Mouse (Mus musculus) heart, embryonic 16.5 days (tissue): ENCODE measurements around the gene Zglp1. TPM values are rescaled to one million over a fixed set of nuclear protein-coding genes. Genes with fewer than 3 reads are reported as not detected.
A peak's percentile ranks its signal among the peaks of the same experiment; 100 is the strongest.

ENCODE experiments used
- ATAC-seq: fragments of 200-750 bp; cut with Nextera tagmentation; replicated peaks from 2 replicates; pipeline ENCODE4 v1.8.0; 2017; ENCODE audit warnings: moderate number of reproducible peaks; ENCODE audit not compliant: insufficient read depth, low FRiP score; ENCODE audit errors: extremely low read depth
- H3K27ac ChIP-seq: fragments of 300-500 bp; sonication (generic); 2 replicates; pipeline ENCODE4 v1.5.1; 2014; ENCODE audit warnings: mild to moderate bottlenecking, low read length, control low read depth, moderate library complexity
- H3K27me3 ChIP-seq: fragments of 300-500 bp; sonication (generic); 2 replicates; pipeline ENCODE4 v1.6.1; 2014; ENCODE audit warnings: low read length, mixed read lengths; ENCODE audit not compliant: control insufficient read depth, insufficient read depth
- H3K36me3 ChIP-seq: fragments of 300-500 bp; sonication (generic); 2 replicates; pipeline ENCODE4 v1.6.1; 2014; ENCODE audit not compliant: control insufficient read depth, insufficient read depth
- H3K4me1 ChIP-seq: fragments of 300-500 bp; sonication (generic); 2 replicates; pipeline ENCODE4 v1.6.1; 2014; ENCODE audit warnings: low read length, mixed read lengths; ENCODE audit not compliant: control insufficient read depth, insufficient read depth
- H3K4me2 ChIP-seq: fragments of 300-500 bp; sonication (generic); 2 replicates; pipeline ENCODE4 v1.6.1; 2014; ENCODE audit warnings: low read depth, mild to moderate bottlenecking, control low read depth, low read length
- H3K4me3 ChIP-seq: fragments of 300-500 bp; sonication (generic); 2 replicates; pipeline ENCODE4 v1.5.1; 2014; ENCODE audit warnings: mild to moderate bottlenecking, control low read depth, low read length
- H3K9ac ChIP-seq: fragments of 300-500 bp; sonication (generic); 2 replicates; pipeline ENCODE4 v1.6.1; 2014; ENCODE audit warnings: low read length, control low read depth
- H3K9me3 ChIP-seq: fragments of 300-500 bp; sonication (generic); replicated peaks from 2 replicates; pipeline ENCODE4 v1.6.1; 2016; ENCODE audit warnings: low read length; ENCODE audit not compliant: control insufficient read depth
- WGBS: fragments of 180-500 bp; shearing (Covaris S2); extraction: QIAGEN DNeasy Blood & Tissue Kit; methylation state at CpG from one replicate; pipeline ENCODE4 v1.1.7; 2014; 5-methylcytosine and 5-hydroxymethylcytosine counted together
- polyA plus RNA-seq: library from polyadenylated mRNA; unstranded; fragments of >200 nt; fragmentation: Nextera tagmentation; extraction: Ambion mirVana; gene quantifications from 2 replicates; pipeline ENCODE4 v1.2.1, GENCODE M21; 2015

The Zglp1 gene
- polyA plus RNA-seq, 1 experiment from 2014 or later: 0.77 TPM

DNA sequence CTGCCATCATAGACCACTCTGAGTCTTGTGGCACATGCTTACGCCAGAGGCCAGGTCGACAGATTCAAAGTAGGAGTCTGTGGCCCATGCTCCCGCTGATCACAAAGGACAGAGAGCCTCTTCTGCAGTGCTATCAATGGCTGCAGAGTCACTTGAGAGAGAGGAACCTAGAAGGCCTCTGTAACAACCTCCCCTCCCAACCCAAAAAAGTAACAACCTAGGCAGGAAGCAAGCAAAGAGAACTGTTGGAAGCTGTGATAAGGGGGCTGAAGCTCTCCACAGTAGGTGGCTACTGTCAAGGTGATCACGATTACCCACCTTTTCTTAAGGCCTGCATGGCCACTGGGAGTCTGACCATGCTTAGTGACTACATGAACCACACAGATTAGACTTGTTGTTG is 23.3 kb downstream of the Zglp1 start:
- Histone ChIP-seq H3K9ac (no peak overlapping the region), H3K4me1 (no peaks in the 10 kb centered on the region), H3K27me3 (peaks cover under 1% of the 10 kb centered on the region; the same call in 1 of the 2 replicates), H3K27ac (no peak overlapping the region), H3K36me3 (no peaks in the 10 kb centered on the region), H3K9me3 (no peaks in the 10 kb centered on the region), H3K4me3 (no peak overlapping the region), H3K4me2 (no peak overlapping the region)
- WGBS: 75% methylated on average over 4 of the region's 4 CpGs
- ATAC-seq: no peak

DNA sequence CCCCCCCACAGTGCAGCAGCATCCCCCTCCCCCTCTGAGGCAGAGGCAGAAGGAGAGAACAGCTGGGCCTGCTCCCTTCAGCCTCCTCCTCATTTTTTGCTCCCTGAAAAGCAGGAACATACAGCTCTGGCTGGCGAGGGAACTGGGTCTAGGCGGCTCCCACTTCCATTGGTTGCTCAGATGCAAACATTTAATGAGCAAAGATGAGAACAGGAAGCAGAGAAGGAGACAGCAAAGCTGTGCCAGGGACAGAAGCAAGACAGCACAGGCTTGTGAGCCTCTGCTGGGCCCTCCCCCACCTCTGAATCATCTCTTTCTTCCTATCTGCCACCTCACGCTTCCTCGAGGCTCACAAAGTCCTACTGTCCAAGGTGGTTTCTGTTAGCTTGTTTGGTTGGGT is 25.6 kb downstream of the Zglp1 start:
- H3K4me3 ChIP-seq: no peak overlapping the region
- no peak overlapping the region for H3K27ac ChIP-seq
- H3K9me3 ChIP-seq: no peaks in the 10 kb centered on the region
- no peak for ATAC-seq
- peaks cover 21% of the 10 kb centered on the region for H3K27me3 ChIP-seq
- H3K4me1 ChIP-seq: peaks cover 13% of the 10 kb centered on the region
- no peak overlapping the region for H3K9ac ChIP-seq
- no peak overlapping the region for H3K4me2 ChIP-seq
- 56% methylated on average over 4 of the region's 4 CpGs for WGBS
- H3K36me3 ChIP-seq: no peaks in the 10 kb centered on the region

GRCm38 (mm10) chr9:21039779-21040178 is 27.1 kb downstream of the Zglp1 start:
- ATAC-seq: no peak
- Histone ChIP-seq H3K9me3 (no peaks in the 10 kb centered on the region), H3K27me3 (peaks cover 36% of the 10 kb centered on the region), H3K4me1 (peaks cover 13% of the 10 kb centered on the region), H3K27ac (no peak overlapping the region), H3K36me3 (no peaks in the 10 kb centered on the region), H3K4me3 (no peak overlapping the region), H3K4me2 (no peak overlapping the region), H3K9ac (no peak overlapping the region)
- 79% methylated on average over 3 of the region's 3 CpGs for WGBS

- peak; percentile 67 for ATAC-seq
- H3K4me2 ChIP-seq: peak overlapping the region; percentile 71
- 2% methylated on average over 31 of the region's 31 CpGs for WGBS
- H3K4me1 ChIP-seq: peaks cover 25% of the 10 kb centered on the region
- no peaks in the 10 kb centered on the region for H3K9me3 ChIP-seq
- peak overlapping the region; percentile 52; the same call in 1 of the 2 replicates for H3K27ac ChIP-seq
- peak overlapping the region; percentile 60 for H3K9ac ChIP-seq
- H3K36me3 ChIP-seq: no peaks in the 10 kb centered on the region
- H3K4me3 ChIP-seq: peak overlapping the region; percentile 34
- H3K27me3 ChIP-seq: peaks cover 55% of the 10 kb centered on the region
These were observed 29.4 kb downstream of the Zglp1 start for GRCm38 (mm10) chr9:21037481-21037891.

DNA sequence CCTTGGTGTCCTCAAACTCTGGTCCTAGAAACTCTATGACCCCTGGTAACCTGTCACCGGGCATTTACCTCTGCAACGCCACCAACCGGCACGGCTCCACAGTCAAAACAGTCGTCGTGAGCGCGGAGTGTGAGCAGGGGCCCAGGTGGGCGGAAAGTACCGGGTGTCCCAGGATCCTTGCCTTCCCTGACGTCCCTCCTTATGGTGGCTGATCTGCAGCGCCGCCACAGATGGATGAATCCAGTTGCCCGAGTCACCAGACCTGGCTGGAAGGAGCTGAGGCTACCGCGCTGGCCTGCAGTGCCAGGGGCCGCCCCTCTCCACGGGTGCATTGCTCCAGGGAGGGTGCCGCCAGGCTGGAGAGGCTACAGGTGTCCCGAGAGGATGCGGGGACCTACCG is 30.2 kb downstream of the Zglp1 start:
- no peak overlapping the region for H3K9ac ChIP-seq
- no peaks in the 10 kb centered on the region for H3K36me3 ChIP-seq
- peaks cover 31% of the 10 kb centered on the region for H3K4me1 ChIP-seq
- peaks cover 64% of the 10 kb centered on the region for H3K27me3 ChIP-seq
- WGBS: 3% methylated on average over 22 of the region's 22 CpGs
- H3K4me2 ChIP-seq: peak overlapping the region; percentile 71
- ATAC-seq: no peak
- H3K4me3 ChIP-seq: no peak overlapping the region; the same call in none of the 2 replicates
- H3K9me3 ChIP-seq: no peaks in the 10 kb centered on the region
- no peak overlapping the region for H3K27ac ChIP-seq

DNA sequence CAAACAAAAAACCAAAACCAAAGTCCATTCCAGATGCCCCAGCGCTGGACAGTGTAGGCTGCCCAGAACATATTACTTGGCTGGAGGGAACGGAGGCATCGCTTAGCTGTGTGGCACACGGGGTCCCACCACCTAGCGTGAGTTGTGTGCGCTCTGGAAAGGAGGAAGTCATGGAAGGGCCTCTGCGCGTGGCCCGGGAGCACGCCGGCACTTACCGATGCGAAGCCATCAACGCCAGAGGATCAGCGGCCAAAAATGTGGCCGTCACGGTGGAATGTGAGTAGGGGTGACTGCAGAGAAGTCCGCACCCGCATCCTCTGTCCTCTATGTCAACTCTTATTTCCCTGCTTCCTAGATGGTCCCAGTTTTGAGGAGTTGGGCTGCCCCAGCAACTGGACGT is 30.7 kb downstream of the Zglp1 start:
- Histone ChIP-seq H3K27ac (no peak overlapping the region), H3K9ac (no peak overlapping the region), H3K4me2 (peak overlapping the region; percentile 71; the same call in 1 of the 2 replicates), H3K9me3 (no peaks in the 10 kb centered on the region), H3K27me3 (peaks cover 65% of the 10 kb centered on the region), H3K4me3 (peak overlapping the region; percentile 6; the same call in 1 of the 2 replicates), H3K4me1 (peaks cover 33% of the 10 kb centered on the region), H3K36me3 (no peaks in the 10 kb centered on the region)
- ATAC-seq: no peak
- 12% methylated on average over 20 of the region's 20 CpGs for WGBS

- peaks cover 65% of the 10 kb centered on the region for H3K27me3 ChIP-seq
- H3K4me3 ChIP-seq: no peak overlapping the region
- no peaks in the 10 kb centered on the region for H3K9me3 ChIP-seq
- no peaks in the 10 kb centered on the region for H3K36me3 ChIP-seq
- no peak overlapping the region for H3K4me2 ChIP-seq
- H3K27ac ChIP-seq: no peak overlapping the region
- no peak overlapping the region for H3K9ac ChIP-seq
- WGBS: 34% methylated on average over 9 of the region's 9 CpGs
- ATAC-seq: no peak
- H3K4me1 ChIP-seq: peaks cover 39% of the 10 kb centered on the region
These were observed 31.3 kb downstream of the Zglp1 start for GRCm38 (mm10) chr9:21035586-21035985.

DNA sequence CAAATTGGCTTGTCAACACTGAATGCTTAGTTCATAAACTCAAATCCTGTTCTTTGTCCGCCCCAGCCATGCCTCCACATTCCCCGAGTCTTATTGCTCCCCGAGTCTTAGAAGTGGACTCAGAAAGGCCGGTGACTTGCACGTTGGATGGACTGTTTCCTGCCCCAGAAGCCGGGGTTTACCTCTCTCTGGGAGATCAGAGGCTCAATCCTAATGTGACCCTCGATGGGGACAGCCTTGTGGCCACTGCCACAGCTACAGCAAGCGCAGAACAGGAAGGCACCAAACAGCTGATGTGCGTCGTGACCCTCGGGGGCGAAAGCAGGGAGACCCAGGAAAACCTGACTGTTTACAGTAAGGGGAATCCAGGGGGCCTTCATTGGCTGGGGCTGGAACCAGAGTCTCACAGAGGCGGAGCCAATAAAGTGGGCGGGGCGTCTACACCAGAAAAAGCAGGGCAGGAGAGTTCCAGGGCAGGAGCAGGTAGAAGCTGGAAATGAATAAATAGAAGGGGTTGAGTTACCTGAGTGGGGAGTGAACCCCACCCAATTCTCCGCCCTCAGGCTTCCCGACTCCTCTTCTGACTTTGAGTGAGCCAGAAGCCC is 32.3 kb downstream of the Zglp1 start:
- Histone ChIP-seq H3K4me2 (no peak overlapping the region), H3K9ac (no peak overlapping the region), H3K27me3 (peaks cover 65% of the 10 kb centered on the region), H3K4me3 (0 out of 2 replicates have a peak overlapping the region, but pooled peaks have one; percentile 6), H3K27ac (no peak overlapping the region), H3K36me3 (no peaks in the 10 kb centered on the region), H3K4me1 (peaks cover 48% of the 10 kb centered on the region), H3K9me3 (no peaks in the 10 kb centered on the region)
- WGBS: 4% methylated on average over 17 of the region's 17 CpGs
- ATAC-seq: no peak

GRCm38 (mm10) chr9:21033136-21033535 is 33.8 kb downstream of the Zglp1 start:
- Histone ChIP-seq H3K4me2 (peak overlapping the region; percentile 95), H3K4me1 (peaks cover 55% of the 10 kb centered on the region), H3K9ac (peak overlapping the region; percentile 62), H3K4me3 (peak overlapping the region; percentile 60), H3K36me3 (no peaks in the 10 kb centered on the region), H3K27me3 (peaks cover 61% of the 10 kb centered on the region), H3K9me3 (no peaks in the 10 kb centered on the region), H3K27ac (no peak overlapping the region)
- 0 out of 2 replicates have a peak, but pooled peaks have one; percentile 28 for ATAC-seq
- under 1% methylated on average over 34 of the region's 34 CpGs for WGBS
